Mouse (Mus musculus) spleen, postnatal 14 days (tissue): ENCODE data around the gene G6pc2.
A peak's percentile ranks its signal among the peaks of the same experiment; 100 is the strongest.

Experiments used
- DNase-seq, 2 experiments: peaks; one replicate each; pipeline ENCODE4 v3.0.0; 2021 to 2022; ENCODE audit warnings: low spot score in 2 of 2

G6pc2 gene

DNA sequence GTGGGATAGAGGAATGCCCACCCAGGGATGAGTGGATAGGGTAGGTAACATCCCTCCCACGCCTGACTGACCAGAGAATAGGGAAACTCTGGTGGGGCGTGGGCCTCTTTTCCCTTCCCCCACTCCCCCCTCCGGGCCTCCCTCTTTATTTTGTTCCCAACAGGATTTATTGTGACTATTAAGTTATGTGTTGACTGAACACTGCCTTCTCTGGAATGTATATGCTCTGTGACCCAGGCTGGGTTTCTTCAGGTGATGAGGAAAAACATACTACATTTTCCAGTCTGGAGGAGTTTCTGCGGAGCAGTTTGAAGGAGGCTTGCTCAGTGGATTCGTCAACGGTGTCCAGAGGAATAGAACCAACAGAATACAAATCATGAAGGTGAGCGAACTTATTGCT lies at the start of gene G6pc2:
G6pc2 (plus strand) TSS at position 301 of the 400 bp plus-strand sequence.
- DNase-seq: no peak

DNA sequence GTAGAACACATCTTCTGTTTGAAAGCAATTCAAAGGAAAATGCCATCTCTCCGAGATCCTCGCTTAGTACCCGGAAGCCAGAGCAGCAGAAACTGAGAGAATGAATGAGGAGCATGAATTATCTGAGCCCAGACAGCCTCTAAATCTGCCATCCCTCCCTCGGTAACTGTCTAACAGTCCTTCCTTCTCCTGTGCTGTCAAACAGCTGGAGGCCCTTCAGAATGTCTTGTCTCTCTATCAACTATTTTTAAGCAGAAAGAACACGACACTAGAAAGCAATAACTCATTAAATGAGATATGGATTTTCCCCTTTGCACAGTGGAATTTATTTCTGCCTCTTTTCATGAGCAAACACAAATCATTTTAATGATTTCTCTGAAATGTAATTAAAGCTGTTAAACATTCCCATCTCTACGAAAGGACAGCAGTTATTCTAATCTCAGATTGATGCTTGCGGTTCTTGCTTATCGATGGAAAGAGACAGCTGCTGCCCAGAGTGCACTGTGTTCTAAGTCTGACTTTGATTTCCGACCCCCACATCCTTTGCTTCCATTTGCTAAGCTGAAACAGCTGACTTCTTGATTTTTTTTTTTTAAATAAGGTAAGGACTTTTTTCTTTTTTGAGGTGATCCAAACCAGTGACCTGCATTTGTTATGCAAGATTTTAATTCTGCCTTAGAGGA lies 40.3 kb upstream of the G6pc2 start:
- no peak for DNase-seq

DNA sequence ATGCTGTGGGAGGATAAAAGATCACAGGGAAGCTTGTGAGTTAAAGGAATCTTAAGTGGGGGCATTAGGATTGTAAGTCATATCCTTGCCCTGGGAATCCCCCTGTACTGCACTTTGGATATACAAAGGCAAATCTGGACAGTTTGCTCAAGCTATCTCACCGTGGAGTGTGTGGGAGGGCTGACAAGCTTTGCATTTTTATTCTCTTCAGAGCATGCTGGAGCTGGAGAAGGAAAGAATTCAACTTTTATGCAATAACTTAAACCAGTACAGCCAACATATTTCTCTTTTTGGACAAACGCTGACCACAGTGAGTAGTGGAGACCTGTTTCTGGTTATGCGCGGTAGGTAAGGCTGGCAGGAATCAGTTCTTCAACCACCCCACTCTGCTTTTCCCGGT lies 35.6 kb upstream of the G6pc2 start:
- no peak for DNase-seq

DNA sequence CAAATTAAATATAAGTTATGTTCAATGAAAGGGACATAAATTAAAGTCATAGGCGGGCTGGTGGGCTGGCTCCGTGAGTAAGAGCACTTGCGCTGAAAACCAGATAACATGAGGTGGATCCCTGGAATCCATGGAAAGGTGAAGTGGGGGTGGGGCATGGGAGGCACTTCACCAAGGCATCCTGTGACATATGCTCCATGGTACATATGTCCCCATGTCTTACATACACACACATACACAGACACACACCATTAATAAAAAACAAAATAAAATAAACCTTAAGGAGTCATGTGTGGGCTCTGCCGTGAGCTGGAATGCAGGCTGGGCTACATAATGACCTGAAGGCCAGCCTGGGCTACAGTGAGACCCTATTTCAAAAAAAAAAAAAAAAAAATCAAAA lies 31.2 kb upstream of the G6pc2 start:
- no peak for DNase-seq

DNA sequence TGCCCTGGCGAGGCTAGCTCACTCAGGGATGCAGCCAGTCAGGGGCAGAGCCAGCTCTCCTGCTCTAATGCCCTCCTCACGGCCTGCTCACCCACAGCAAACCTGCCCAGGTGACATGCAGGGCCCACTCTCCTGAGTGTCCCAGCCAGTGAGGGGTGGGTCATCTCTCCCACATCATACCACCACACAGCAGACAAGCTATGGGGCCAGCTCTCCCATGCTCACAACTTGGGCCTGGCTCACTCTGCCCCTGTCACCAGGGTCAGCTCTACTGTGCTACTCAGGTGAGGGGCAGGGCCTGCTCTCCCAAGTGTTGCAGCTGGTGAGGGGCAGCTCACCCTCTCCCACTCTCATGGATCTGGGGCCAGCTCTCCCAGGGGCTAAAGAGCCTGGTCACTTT lies 22.9 kb upstream of the G6pc2 start:
- DNase-seq: no peak

DNA sequence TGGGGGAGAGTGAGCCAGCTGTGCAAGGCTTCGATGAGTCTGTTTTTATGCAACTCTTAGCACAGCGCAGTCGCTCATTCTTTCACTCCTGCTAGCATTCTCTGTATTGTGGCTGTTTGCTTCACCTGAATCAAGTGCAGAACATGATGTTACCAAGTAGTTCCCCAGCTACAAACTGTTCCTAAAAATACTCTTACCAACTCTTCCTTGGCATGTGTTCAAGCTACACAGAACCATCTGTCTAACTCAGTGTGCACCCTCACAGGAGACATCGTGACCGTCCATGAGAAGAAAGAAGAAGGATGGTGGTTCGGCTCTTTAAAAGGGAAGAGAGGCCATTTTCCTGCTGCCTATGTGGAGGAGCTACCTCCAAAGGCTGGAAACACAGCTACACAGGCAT lies 22.1 kb upstream of the G6pc2 start:
- DNase-seq: no peak

DNA sequence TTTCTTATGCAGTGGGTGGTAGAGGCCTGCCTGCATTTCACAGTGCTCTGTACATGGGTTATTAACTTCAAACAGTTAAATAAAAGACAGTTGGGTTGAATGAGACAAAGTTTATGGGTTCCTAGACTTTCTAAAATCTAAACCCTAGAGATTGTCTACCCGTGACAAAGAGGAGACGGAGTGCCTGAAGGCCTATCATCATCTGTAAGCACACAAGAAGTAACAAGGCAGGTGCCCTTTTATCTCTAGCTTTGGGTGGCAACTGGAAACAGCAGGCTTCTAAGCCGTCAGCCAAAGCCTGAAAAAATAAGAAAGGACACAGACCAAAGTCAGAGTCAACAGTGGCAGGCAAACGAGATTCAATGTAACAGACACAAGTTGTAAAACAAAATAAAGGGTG lies 21.7 kb upstream of the G6pc2 start:
- no peak for DNase-seq

DNA sequence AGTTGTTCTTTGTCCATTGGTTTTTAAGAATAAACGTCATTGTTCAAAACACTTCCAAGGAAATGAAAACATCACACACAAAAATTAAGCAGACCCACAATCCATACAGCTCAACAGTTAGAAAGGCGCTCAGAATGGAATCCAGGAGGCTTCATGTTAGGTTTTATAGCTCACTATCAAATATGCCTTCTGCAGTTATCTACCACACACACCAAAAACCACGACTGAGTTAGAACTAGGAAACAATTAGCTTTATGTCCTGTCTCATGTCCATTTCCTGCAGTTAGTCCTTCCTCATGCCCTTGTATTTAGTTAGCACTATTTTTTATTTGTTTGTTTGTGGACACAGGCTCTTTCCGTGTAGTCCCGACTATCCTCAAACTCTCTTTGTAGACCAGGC lies 19.8 kb upstream of the G6pc2 start:
- DNase-seq: no peak

DNA sequence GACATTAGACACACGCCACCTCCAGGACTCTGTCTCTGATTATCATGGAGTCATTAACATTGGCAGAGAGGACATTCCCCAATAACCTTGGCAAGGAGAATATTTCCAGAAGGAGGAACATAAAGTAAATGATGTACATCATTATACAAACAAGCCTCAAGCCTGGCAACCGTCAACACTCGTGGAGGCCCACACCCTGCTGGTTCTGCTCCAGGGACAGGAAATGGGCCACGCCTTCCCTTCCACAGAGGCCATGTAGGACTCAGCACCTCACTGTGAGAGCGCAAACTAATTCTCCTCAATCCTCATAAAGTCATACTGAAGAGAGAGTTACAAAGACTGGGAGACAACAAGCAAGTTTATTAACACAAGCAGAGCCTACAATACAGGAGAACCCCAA lies 17.3 kb upstream of the G6pc2 start:
- no peak for DNase-seq

DNA sequence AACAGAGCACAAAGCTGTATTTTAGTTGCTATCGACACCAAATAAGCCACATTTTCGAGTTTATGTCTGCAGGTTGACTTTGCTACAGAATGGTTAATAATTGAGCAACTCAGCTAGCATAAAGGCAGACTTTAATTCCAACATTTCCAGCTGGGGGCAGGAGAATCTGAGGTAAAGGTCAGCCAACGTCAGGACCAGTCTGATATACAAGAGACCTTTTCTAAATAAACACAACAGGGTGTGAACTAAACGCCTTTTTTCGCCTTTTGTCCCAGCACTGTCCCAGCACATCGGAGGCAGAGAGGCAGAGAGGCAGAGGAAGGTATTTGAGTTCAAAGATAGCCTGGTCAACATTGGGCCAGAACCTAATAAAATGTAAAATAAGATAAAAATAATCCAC lies 5.7 kb upstream of the G6pc2 start:
- DNase-seq: no peak

DNA sequence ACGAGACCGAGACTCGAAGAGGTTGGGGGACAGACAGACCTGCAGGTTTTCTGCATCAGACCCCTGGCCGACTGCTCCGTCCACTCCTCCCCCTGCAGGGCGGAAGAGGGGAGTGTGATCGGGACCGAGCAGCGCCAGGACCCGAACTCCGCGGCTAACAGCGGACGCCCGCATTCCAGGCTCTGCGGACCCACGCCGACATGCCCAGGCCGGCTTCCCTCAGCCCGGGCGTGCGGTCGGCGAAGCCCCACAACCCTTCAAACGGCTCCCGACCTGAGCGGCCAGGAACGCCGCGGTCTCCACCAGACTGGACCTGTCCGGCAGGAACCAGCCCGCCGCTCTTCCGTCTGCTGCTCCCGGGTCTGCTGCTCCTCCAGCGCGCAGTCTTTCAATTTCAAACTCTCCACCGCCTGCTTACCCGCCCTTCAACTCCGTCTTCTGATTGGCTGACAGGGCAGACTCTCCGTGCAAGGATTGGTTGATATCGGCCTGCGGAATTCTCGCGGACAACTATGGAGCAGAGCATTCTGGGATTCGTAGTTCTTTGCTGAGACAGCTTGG lies 5.0 kb upstream of the G6pc2 start, which contains the start of gene Spc25:
Spc25 (minus strand) TSS at position 404 of the 561 bp plus-strand sequence.
- DNase-seq: peak; percentile 73 to 85

DNA sequence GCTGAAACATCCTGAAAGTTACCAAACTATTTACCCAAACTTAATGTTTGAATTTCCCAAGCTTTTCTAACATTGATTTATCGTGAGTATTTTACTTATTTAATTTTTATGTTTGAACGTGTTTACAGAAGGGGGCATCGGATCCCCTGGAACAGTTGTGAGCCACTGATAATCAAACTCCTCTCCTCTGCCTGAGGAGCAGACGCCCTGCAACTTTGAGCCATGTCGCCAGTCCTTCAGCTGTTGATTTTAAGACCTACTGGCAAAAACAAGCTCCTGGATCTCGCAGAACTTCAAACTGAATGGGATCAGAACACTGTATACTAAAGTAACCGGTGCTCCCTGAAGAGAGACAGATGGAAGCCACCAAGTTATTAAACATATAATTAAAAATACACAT lies 4.3 kb upstream of the G6pc2 start:
- peak in 1 of 2 experiments; percentile 3 for DNase-seq

DNA sequence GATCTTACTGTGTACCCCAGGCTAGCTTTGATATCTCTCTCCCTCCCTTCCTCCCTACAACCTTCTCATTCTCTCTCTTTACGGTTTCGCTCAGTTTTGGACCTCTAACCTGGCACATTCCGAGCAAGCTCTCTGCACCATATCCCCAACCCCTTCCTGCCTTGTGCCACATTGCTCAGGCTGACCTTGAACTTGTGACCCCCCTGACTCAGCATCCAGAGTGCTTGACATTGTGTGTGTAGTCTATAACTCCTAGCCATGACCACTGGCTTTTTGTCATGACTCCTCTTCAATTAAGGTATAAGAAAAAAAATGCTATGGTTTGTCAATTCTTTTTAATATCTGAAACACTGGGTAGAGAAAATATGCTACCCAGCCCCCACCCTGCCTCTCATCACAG lies 1.2 kb upstream of the G6pc2 start:
- DNase-seq: no peak

DNA sequence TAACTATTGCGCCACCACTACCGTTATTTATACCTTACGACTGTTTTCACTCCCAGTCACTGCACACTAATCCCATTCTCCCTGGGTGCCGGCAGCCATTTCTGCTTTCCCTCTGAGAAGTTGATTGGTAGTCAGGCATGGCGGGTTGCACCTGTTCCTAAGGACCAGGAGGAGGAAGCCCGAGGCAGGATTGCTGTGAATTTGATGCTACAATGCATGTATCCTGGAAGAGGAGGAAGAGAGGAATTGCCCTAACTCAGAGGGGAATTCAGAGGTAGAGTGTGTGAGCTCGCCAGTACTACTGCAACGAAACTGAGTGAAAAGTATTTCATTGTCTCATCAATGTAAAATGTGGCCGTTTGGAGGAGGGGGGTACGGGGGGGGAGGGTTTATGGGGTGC lies 1.8 kb downstream of the G6pc2 start:
- DNase-seq: no peak

DNA sequence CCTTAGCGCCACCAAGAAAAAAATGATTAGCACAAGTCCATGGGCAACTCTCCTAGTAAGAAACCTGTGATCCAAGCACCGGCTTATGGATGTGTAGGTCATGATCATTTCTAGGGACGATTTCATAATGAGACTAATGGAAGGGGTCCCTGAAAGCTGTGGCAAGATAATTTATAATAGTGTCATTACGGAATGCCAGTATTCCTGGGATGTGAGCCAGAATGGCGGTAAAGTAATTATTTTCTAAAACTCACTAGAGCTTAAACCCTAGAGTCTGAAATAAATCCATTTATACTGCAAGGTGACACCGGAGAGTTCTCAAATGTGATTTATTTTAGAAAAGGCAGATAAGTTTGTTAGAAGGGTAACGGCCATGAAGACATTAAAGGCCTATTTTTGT lies 4.4 kb downstream of the G6pc2 start:
- no peak for DNase-seq

DNA sequence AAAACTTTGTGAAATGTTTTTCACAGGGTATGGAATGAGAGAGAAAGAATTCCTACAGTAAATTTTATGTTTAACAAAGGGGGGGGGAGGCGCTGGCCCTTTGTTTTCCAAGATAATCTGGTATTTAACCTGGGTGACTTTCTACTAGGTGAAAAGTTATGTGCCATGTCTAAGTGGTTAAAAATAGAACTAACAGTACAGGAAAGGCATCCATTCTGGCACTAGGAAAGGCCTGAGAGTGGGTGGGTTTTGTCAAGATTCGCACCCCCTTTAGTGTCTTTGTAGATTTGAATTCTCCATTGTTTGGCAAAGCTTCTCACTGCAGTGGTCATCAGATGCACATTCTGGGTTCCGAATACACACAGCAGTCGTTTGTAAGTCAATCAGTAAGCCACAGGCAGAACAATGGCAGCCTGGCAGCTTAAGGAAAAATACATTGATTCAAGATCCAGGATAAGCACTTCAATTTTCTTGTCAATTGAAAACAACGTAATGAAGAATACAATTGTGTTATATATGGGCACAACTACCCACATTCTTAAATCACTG lies 11.1 kb downstream of the G6pc2 start:
- DNase-seq: no peak

DNA sequence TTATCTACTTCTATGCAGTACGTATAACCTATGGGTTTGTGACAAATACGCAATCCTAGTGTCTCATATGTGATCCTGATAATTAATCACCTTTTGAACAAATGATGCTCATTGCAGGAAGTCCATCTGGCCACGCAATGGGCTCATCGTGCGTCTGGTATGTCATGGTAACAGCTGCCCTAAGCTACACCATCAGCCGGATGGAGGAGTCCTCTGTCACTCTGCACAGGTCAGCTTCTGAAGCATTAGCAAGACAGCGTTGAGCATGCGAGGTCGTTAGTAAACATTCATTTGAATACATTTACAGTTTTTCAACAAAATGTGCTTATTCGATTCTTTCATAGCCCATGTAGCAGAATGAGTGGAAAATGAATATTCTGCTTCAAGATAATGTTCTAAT lies 11.9 kb downstream of the G6pc2 start:
- no peak for DNase-seq

DNA sequence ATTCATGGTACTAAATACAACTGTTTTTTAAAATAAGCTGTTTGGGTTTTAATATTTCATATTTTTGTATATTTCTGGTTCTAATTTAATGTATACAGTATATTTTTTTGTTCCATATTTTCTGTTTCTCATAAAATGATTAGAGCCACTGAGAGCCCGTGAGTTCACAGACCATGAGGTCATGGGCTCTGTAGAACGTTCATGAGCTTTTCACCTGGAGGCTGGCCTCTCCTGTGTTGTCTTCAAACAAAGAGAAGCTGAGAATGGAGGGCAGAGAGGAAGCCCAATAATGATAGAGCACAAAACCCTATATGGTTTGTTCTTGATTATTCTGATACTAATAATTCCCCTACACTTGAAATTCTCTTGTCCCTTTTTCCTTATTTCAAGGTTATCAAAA lies 13.9 kb downstream of the G6pc2 start:
- DNase-seq: no peak

DNA sequence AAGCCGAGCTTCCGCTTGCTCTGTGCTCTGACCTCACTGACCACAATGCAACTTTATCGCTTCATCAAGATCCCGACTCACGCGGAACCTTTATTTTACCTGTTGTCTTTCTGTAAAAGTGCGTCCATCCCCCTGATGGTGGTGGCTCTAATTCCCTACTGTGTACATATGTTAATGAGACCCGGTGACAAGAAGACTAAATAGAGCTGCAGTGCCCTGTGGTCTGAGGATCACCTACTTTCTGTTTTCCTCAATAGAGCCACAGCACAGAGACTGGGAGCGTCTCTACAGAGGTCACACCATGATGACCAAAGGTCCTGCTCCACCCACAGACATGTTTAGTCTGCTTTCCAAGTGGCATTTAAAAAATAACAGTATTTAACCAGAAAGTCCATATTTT lies 16.0 kb downstream of the G6pc2 start:
- no peak for DNase-seq

DNA sequence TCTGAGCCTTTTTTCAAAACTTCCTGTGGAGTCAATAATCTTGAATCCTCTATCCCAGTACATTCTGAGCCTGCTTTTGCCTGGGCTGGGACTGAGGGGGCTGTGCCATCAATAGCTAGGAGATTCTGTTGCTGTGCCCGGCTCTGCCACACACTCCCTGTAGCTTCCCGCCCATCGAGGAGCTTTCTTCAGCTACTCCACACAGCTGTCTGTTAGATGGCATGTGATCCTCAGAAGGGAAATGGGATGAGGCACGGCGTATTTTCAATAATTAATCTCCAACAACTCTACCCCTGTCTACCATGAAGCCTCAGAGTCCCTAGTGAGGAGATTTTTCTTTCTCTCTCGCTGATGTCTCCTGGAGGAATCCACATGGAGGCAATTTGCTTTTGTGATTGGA lies 17.8 kb downstream of the G6pc2 start:
- no peak for DNase-seq

DNA sequence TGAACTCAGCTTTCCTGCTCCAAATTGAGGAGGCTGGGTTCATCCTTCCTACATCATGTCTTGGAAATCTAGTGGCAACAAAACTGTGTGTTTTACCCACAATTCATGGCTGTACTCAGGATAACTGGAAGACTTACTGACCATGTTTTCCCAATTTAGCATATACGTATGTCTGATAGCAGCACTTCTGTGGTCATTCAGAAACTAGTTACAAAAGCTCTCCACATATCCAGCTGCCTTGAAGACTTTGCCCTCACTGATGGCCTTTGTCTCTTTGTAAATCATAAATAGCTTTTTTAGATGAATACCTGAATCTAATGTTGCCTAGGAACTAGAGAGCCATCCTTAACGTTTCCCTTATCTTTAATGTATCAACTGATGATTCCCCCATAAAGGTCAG lies 19.3 kb downstream of the G6pc2 start:
- no peak for DNase-seq

DNA sequence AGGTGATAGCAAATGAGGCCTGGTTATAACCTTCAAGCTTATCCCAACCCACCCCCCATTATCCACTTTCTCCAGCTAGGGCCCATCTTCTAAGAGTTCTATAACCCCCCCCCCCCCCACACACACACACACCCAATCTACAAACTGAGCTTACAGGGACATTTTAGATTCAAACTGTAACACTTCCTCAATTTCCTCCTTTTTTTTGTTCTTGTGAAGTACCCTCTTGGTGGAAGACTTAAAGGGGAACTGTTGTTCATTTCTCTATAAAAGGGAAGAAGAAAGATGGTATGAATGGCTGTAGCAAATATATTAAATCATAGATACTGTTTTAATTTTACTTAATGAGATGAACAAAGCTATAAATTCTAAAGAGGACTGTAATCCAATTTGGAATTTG lies 21.2 kb downstream of the G6pc2 start:
- no peak for DNase-seq

DNA sequence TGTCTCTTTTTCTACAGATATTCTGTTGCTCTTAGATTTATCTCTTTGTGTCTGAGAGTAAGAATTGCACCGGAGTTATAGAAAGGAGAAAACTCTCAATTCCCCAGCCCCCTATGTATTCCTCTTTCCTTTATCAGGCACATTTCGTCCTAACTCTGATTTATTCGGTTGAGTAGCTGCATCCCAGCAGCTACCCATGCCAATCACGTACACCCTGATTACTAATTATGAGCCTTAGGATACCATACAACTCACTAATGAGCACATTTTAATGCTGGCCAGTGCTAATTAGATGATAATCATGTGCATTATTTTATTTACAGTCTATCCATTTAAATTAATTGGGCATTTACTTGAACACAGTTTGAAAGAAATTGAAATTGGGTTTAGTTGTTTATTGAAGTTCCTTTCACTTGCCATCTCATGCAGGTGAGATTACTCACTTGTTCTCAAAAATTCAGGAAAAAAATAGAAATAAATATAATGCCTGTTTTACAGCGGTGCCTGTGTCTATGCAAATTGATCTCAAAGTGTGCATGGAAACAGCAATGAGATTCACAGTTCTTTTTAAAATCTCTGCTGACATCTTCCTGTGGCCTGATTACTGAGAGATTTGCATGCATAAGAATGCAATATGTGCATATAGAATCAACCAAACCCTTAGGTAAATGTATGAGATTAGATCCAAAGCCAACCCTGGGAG lies 24.3 kb downstream of the G6pc2 start:
- DNase-seq: no peak
